Mouse (Mus musculus): ENCODE measurements around the gene Smagp. TPM values are rescaled to one million over a fixed set of nuclear protein-coding genes. Genes with fewer than 3 reads are reported as not detected.

Smagp gene
- polyA plus RNA-seq, 1 experiment from 2014 or later = 9.2 TPM

GRCm38 (mm10) chr15:100635851-100636645 lies 692 bp downstream of the Smagp start:
- 3% methylated on average over 38 of the region's 38 CpGs for WGBS
- H3K27ac ChIP-seq = no peak overlapping the region

GRCm38 (mm10) chr15:100635239-100635638 lies 1.5 kb downstream of the Smagp start:
- ATAC-seq (ENCODE audit: insufficient number of reproducible peaks, insufficient read depth, low FRiP score, low TSS enrichment, low read depth) = no peak
- no peaks in the 10 kb centered on the region for H3K36me3 ChIP-seq
- no peak overlapping the region for H3K9ac ChIP-seq
- H3K27ac ChIP-seq = no peak overlapping the region
- 9% methylated on average over 9 of the region's 9 CpGs for WGBS
- no peak overlapping the region; the same call in 1 of the 2 replicates for H3K4me2 ChIP-seq
- H3K27me3 ChIP-seq = peaks cover 69% of the 10 kb centered on the region
- peaks cover 17% of the 10 kb centered on the region for H3K4me1 ChIP-seq
- no peak overlapping the region for H3K4me3 ChIP-seq
- H3K9me3 ChIP-seq = no peaks in the 10 kb centered on the region

More at GRCm38 (mm10) chr15:100635851-100636645, 692 bp downstream of the Smagp start:
- peaks cover 69% of the 10 kb centered on the region for H3K27me3 ChIP-seq
- no peak for ATAC-seq (ENCODE audit: insufficient number of reproducible peaks, insufficient read depth, low FRiP score, low TSS enrichment, low read depth)
- peak overlapping the region; percentile 56 for H3K4me3 ChIP-seq
- no peaks in the 10 kb centered on the region for H3K9me3 ChIP-seq
- peak overlapping the region; percentile 98 for H3K4me2 ChIP-seq
- H3K4me1 ChIP-seq = peaks cover 17% of the 10 kb centered on the region
- H3K36me3 ChIP-seq = no peaks in the 10 kb centered on the region
- peak overlapping the region; percentile 64 for H3K9ac ChIP-seq

- H3K4me3 ChIP-seq = no peak overlapping the region
- no peaks in the 10 kb centered on the region for H3K9me3 ChIP-seq
- H3K27ac ChIP-seq = no peak overlapping the region
- H3K4me1 ChIP-seq = peaks cover 17% of the 10 kb centered on the region
- no peak for ATAC-seq (ENCODE audit: insufficient number of reproducible peaks, insufficient read depth, low FRiP score, low TSS enrichment, low read depth)
- H3K36me3 ChIP-seq = no peaks in the 10 kb centered on the region
- 81% methylated on average over 10 of the region's 10 CpGs for WGBS
- H3K9ac ChIP-seq = no peak overlapping the region
- H3K27me3 ChIP-seq = peaks cover 57% of the 10 kb centered on the region
- H3K4me2 ChIP-seq = no peak overlapping the region
Observed at GRCm38 (mm10) chr15:100633341-100633740, 3.4 kb downstream of the Smagp start.

- no peaks in the 10 kb centered on the region for H3K36me3 ChIP-seq
- H3K9ac ChIP-seq = no peak overlapping the region
- H3K4me1 ChIP-seq = peaks cover 24% of the 10 kb centered on the region
- no peak overlapping the region for H3K27ac ChIP-seq
- H3K4me3 ChIP-seq = no peak overlapping the region
- ATAC-seq (ENCODE audit: insufficient number of reproducible peaks, insufficient read depth, low FRiP score, low TSS enrichment, low read depth) = no peak
- peaks cover 47% of the 10 kb centered on the region for H3K27me3 ChIP-seq
- no peak overlapping the region for H3K4me2 ChIP-seq
- WGBS = 81% methylated on average over 5 of the region's 5 CpGs
- no peaks in the 10 kb centered on the region for H3K9me3 ChIP-seq
Observed at GRCm38 (mm10) chr15:100632323-100632722, 4.4 kb downstream of the Smagp start.

GRCm38 (mm10) chr15:100631454-100632170 lies 5.1 kb downstream of the Smagp start:
- Histone ChIP-seq H3K36me3 (no peaks in the 10 kb centered on the region), H3K4me1 (peaks cover 17% of the 10 kb centered on the region), H3K27me3 (peaks cover 40% of the 10 kb centered on the region), H3K27ac (no peak overlapping the region), H3K4me3 (no peak overlapping the region), H3K4me2 (no peak overlapping the region), H3K9ac (no peak overlapping the region), H3K9me3 (no peaks in the 10 kb centered on the region)
- 85% methylated on average over 12 of the region's 12 CpGs for WGBS
- ATAC-seq (ENCODE audit: insufficient number of reproducible peaks, insufficient read depth, low FRiP score, low TSS enrichment, low read depth) = no peak

GRCm38 (mm10) chr15:100630126-100630525 lies 6.6 kb downstream of the Smagp start:
- H3K27me3 ChIP-seq = peaks cover 25% of the 10 kb centered on the region
- 82% methylated on average over 3 of the region's 3 CpGs for WGBS

GRCm38 (mm10) chr15:100628797-100629196 lies 7.9 kb downstream of the Smagp start:
- no peak overlapping the region for H3K9ac ChIP-seq
- 33% methylated on average over 7 of the region's 7 CpGs for WGBS

More at GRCm38 (mm10) chr15:100630126-100630525, 6.6 kb downstream of the Smagp start:
- no peak overlapping the region for H3K4me3 ChIP-seq
- no peak for ATAC-seq (ENCODE audit: insufficient number of reproducible peaks, insufficient read depth, low FRiP score, low TSS enrichment, low read depth)
- H3K9me3 ChIP-seq = no peaks in the 10 kb centered on the region
- peaks cover 9% of the 10 kb centered on the region for H3K4me1 ChIP-seq
- no peak overlapping the region for H3K9ac ChIP-seq
- H3K4me2 ChIP-seq = no peak overlapping the region
- H3K27ac ChIP-seq = no peak overlapping the region
- no peaks in the 10 kb centered on the region for H3K36me3 ChIP-seq

GRCm38 (mm10) chr15:100627774-100628370 lies 8.9 kb downstream of the Smagp start:
- H3K27ac ChIP-seq = peak overlapping the region; percentile 66
- no peak for ATAC-seq (ENCODE audit: insufficient number of reproducible peaks, insufficient read depth, low FRiP score, low TSS enrichment, low read depth)
- peaks cover 8% of the 10 kb centered on the region for H3K27me3 ChIP-seq
- H3K4me2 ChIP-seq = peak overlapping the region; percentile 27; the same call in 1 of the 2 replicates
- no peaks in the 10 kb centered on the region for H3K36me3 ChIP-seq
- H3K9ac ChIP-seq = 0 out of 2 replicates have a peak overlapping the region, but pooled peaks have one; percentile 16
- 8% methylated on average over 11 of the region's 11 CpGs for WGBS
- H3K9me3 ChIP-seq = no peaks in the 10 kb centered on the region
- no peak overlapping the region for H3K4me3 ChIP-seq
- H3K4me1 ChIP-seq = peaks cover 9% of the 10 kb centered on the region

More at GRCm38 (mm10) chr15:100628797-100629196, 7.9 kb downstream of the Smagp start:
- Histone ChIP-seq H3K4me1 (peaks cover 9% of the 10 kb centered on the region), H3K4me3 (no peak overlapping the region), H3K27me3 (peaks cover 14% of the 10 kb centered on the region), H3K27ac (no peak overlapping the region), H3K4me2 (no peak overlapping the region), H3K36me3 (no peaks in the 10 kb centered on the region), H3K9me3 (no peaks in the 10 kb centered on the region)
- ATAC-seq (ENCODE audit: insufficient number of reproducible peaks, insufficient read depth, low FRiP score, low TSS enrichment, low read depth) = no peak

- Histone ChIP-seq H3K4me2 (peak overlapping the region; percentile 27; the same call in 1 of the 2 replicates), H3K36me3 (no peaks in the 10 kb centered on the region), H3K9me3 (no peaks in the 10 kb centered on the region), H3K27ac (peak overlapping the region; percentile 66; the same call in 1 of the 2 replicates), H3K9ac (no peak overlapping the region), H3K4me3 (no peak overlapping the region), H3K27me3 (peaks cover 4% of the 10 kb centered on the region; the same call in 1 of the 2 replicates), H3K4me1 (peaks cover 9% of the 10 kb centered on the region)
- ATAC-seq (ENCODE audit: insufficient number of reproducible peaks, insufficient read depth, low FRiP score, low TSS enrichment, low read depth) = no peak
- WGBS = 14% methylated on average over 10 of the region's 10 CpGs
Observed at GRCm38 (mm10) chr15:100627287-100627686, 9.5 kb downstream of the Smagp start.

GRCm38 (mm10) chr15:100624435-100624834 lies 12.3 kb downstream of the Smagp start:
- no peak overlapping the region for H3K27ac ChIP-seq
- 88% methylated on average over 3 of the region's 3 CpGs for WGBS
- no peak for ATAC-seq (ENCODE audit: insufficient number of reproducible peaks, insufficient read depth, low FRiP score, low TSS enrichment, low read depth)
- no peak overlapping the region for H3K4me2 ChIP-seq
- H3K4me3 ChIP-seq = no peak overlapping the region
- no peak overlapping the region for H3K9ac ChIP-seq
- peaks cover 14% of the 10 kb centered on the region for H3K36me3 ChIP-seq
- no peaks in the 10 kb centered on the region for H3K27me3 ChIP-seq
- H3K9me3 ChIP-seq = no peaks in the 10 kb centered on the region
- peaks cover 9% of the 10 kb centered on the region for H3K4me1 ChIP-seq

- ATAC-seq (ENCODE audit: insufficient number of reproducible peaks, insufficient read depth, low FRiP score, low TSS enrichment, low read depth) = no peak
- Histone ChIP-seq H3K36me3 (peaks cover 21% of the 10 kb centered on the region), H3K4me1 (peaks cover 9% of the 10 kb centered on the region), H3K27me3 (no peaks in the 10 kb centered on the region), H3K9me3 (no peaks in the 10 kb centered on the region), H3K4me3 (no peak overlapping the region), H3K9ac (no peak overlapping the region), H3K4me2 (no peak overlapping the region), H3K27ac (no peak overlapping the region)
- 84% methylated on average over 9 of the region's 9 CpGs for WGBS
Observed at GRCm38 (mm10) chr15:100623754-100624153, 13.0 kb downstream of the Smagp start.

Data from embryonic facial prominence, embryonic 13.5 days (tissue).